Mouse (Mus musculus) myocyte (in vitro differentiated cells): Measurements from ENCODE around the gene Fuca2. TPM values are rescaled to one million over a fixed set of nuclear protein-coding genes. Genes with fewer than 3 reads are reported as not detected.

Experiments
- H3K27me3 ChIP-seq: one replicate; pipeline ENCODE4 v1.6.1; 2011; ENCODE audit not compliant: control insufficient read depth, insufficient read depth, insufficient read length
- H3K36me3 ChIP-seq: one replicate; pipeline ENCODE4 v1.6.1; 2011; ENCODE audit not compliant: control insufficient read depth, insufficient read depth
- H3K4me2 ChIP-seq: one replicate; pipeline ENCODE4 v1.6.1; 2011; ENCODE audit warnings: low read depth, control low read depth
- H3K4me3 ChIP-seq: one replicate; pipeline ENCODE4 v1.5.1; 2011; ENCODE audit warnings: mild to moderate bottlenecking, control low read depth, moderate library complexity
- H3K79me2 ChIP-seq: one replicate; pipeline ENCODE4 v1.6.1; 2011; ENCODE audit not compliant: control insufficient read depth, insufficient read depth
- H3ac ChIP-seq: one replicate; pipeline ENCODE4 v1.6.1; 2011; ENCODE audit not compliant: control insufficient read depth, insufficient read length
- CEBPB ChIP-seq: IDR thresholded peaks from 2 replicates; pipeline ENCODE4 v1.6.1; 2011; ENCODE audit warnings: mild to moderate bottlenecking, moderate library complexity; ENCODE audit not compliant: poor library complexity, insufficient read depth, severe bottlenecking
- E2F4 ChIP-seq: IDR thresholded peaks from one replicate; pipeline ENCODE4 v1.6.1; 2011; ENCODE audit warnings: mild to moderate bottlenecking, control low read depth, moderate library complexity; ENCODE audit not compliant: insufficient read depth
- MAX ChIP-seq: IDR thresholded peaks from one replicate; pipeline ENCODE4 v1.6.1; 2011; ENCODE audit warnings: low read depth, mild to moderate bottlenecking, control low read depth
- MYOD1 ChIP-seq, 3 experiments: IDR thresholded peaks; one replicate each; pipeline ENCODE4 v1.6.1; 2011; ENCODE audit warnings: control low read depth in 2 of 3, low read depth in 2 of 3, mild to moderate bottlenecking in 2 of 3, moderate library complexity in 1 of 3; ENCODE audit not compliant: insufficient read length in 2 of 3, control insufficient read depth in 1 of 3
- MYOG ChIP-seq, 3 experiments: IDR thresholded peaks; one replicate each; pipeline ENCODE4 v1.6.1; 2011; ENCODE audit warnings: control low read depth in 2 of 3, low read depth in 2 of 3, mild to moderate bottlenecking in 2 of 3; ENCODE audit not compliant: insufficient read length in 2 of 3, control insufficient read depth in 1 of 3, insufficient read depth in 1 of 3
- POLR2A ChIP-seq: IDR thresholded peaks from one replicate; pipeline ENCODE4 v1.6.1; 2011; ENCODE audit warnings: low read depth, mild to moderate bottlenecking, control low read depth, moderate library complexity; ENCODE audit not compliant: insufficient read length
- POLR2AphosphoS2 ChIP-seq: IDR thresholded peaks from one replicate; pipeline ENCODE4 v1.6.1; 2011; ENCODE audit warnings: low read depth, control low read depth; ENCODE audit not compliant: insufficient read length
- REST ChIP-seq: IDR thresholded peaks from one replicate; pipeline ENCODE4 v1.6.1; 2011; ENCODE audit warnings: mild to moderate bottlenecking, control low read depth, moderate library complexity; ENCODE audit not compliant: insufficient read depth, insufficient read length
- SRF ChIP-seq: IDR thresholded peaks from one replicate; pipeline ENCODE4 v1.6.1; 2011; ENCODE audit warnings: low read depth; ENCODE audit not compliant: control insufficient read depth, insufficient read length
- TCF12 ChIP-seq: IDR thresholded peaks from one replicate; pipeline ENCODE4 v1.6.1; 2011; ENCODE audit warnings: mild to moderate bottlenecking, control low read depth; ENCODE audit not compliant: poor library complexity, insufficient read depth, severe bottlenecking
- TCF3 ChIP-seq: IDR thresholded peaks from one replicate; pipeline ENCODE4 v1.6.1; 2011; ENCODE audit warnings: low read depth, control low read depth; ENCODE audit not compliant: insufficient read length
- USF1 ChIP-seq: IDR thresholded peaks from one replicate; pipeline ENCODE4 v1.6.1; 2011; ENCODE audit warnings: low read depth, mild to moderate bottlenecking, control low read depth, moderate library complexity
- polyA plus RNA-seq: library from polyadenylated mRNA; unstranded; fragments of >200 nt; fragmentation: generic; extraction: Trizol; gene quantifications from one replicate; pipeline ENCODE4 v1.2.1, GENCODE M21; 2012; ENCODE audit warnings: missing spikeins

Fuca2 gene
- polyA plus RNA-seq, 1 experiment = 7.2 TPM

DNA sequence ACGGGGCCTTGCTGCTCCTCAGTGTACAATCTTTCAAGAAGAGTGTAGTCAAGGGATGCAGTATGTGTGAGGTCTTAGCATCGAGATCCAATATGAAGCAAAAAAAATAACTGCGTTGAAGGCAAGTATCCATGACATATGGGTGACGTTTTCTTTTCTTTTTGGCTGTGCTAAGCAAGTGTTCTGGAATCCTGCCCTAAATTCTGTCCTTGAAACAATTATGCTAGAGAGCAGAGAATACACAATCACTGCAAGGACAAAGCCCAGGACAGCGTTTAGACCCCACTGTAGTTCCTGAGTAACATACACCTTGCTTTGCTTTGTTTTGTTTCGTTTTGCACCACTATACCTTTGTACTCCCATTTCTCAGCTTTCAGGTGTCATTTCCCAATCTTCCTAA lies 20.0 kb upstream of the Fuca2 start:
- Histone ChIP-seq H3K79me2 (no peaks in the 10 kb centered on the region), H3K27me3 (peaks cover 22% of the 10 kb centered on the region), H3K4me2 (no peak overlapping the region), H3K36me3 (no peaks in the 10 kb centered on the region), H3K4me3 (no peak overlapping the region), H3ac (no peak overlapping the region)
- TF ChIP-seq MYOG (IDR thresholded peaks at IDR 0.05; ENCODE audit: control insufficient read depth in 1 of 3, insufficient read depth in 1 of 3, insufficient read length in 2 of 3, low read depth in 2 of 3) (no peak), SRF (no peak), USF1 (no peak), MYOD1 (IDR thresholded peaks at IDR 0.05; ENCODE audit: control insufficient read depth in 1 of 3, insufficient read length in 2 of 3, low read depth in 2 of 3) (no peak)

GRCm38 (mm10) chr10:13485958-13486357 lies 13.4 kb upstream of the Fuca2 start:
- H3K4me2 ChIP-seq = no peak overlapping the region
- no peak for TF ChIP-seq POLR2AphosphoS2
- no peak for TF ChIP-seq POLR2A
- no peak for TF ChIP-seq SRF
- no peak for TF ChIP-seq E2F4
- no peak for TF ChIP-seq MAX
- no peak for TF ChIP-seq CEBPB
- no peak for TF ChIP-seq USF1
- no peak for TF ChIP-seq TCF3
- no peak for TF ChIP-seq MYOG (IDR thresholded peaks at IDR 0.05; ENCODE audit: control insufficient read depth in 1 of 3, insufficient read depth in 1 of 3, insufficient read length in 2 of 3, low read depth in 2 of 3)
- TF ChIP-seq TCF12 = no peak
- no peak for TF ChIP-seq MYOD1 (IDR thresholded peaks at IDR 0.05; ENCODE audit: control insufficient read depth in 1 of 3, insufficient read length in 2 of 3, low read depth in 2 of 3)
- TF ChIP-seq REST = no peak
- H3ac ChIP-seq = no peak overlapping the region
- no peaks in the 10 kb centered on the region for H3K36me3 ChIP-seq
- no peak overlapping the region for H3K4me3 ChIP-seq
- no peaks in the 10 kb centered on the region for H3K79me2 ChIP-seq
- no peaks in the 10 kb centered on the region for H3K27me3 ChIP-seq

GRCm38 (mm10) chr10:13489671-13490070 lies 9.7 kb upstream of the Fuca2 start:
- H3ac ChIP-seq = no peak overlapping the region
- H3K4me2 ChIP-seq = no peak overlapping the region
- H3K79me2 ChIP-seq = no peaks in the 10 kb centered on the region
- no peaks in the 10 kb centered on the region for H3K36me3 ChIP-seq
- H3K27me3 ChIP-seq = no peaks in the 10 kb centered on the region
- no peak for TF ChIP-seq REST
- no peak for TF ChIP-seq USF1
- no peak for TF ChIP-seq POLR2A
- TF ChIP-seq MYOD1 (IDR thresholded peaks at IDR 0.05; ENCODE audit: control insufficient read depth in 1 of 3, insufficient read length in 2 of 3, low read depth in 2 of 3) = no peak
- no peak for TF ChIP-seq TCF12
- no peak for TF ChIP-seq E2F4
- TF ChIP-seq CEBPB = no peak
- no peak for TF ChIP-seq POLR2AphosphoS2
- TF ChIP-seq MYOG (IDR thresholded peaks at IDR 0.05; ENCODE audit: control insufficient read depth in 1 of 3, insufficient read depth in 1 of 3, insufficient read length in 2 of 3, low read depth in 2 of 3) = no peak
- TF ChIP-seq MAX = no peak
- no peak for TF ChIP-seq TCF3
- TF ChIP-seq SRF = no peak
- no peak overlapping the region for H3K4me3 ChIP-seq

GRCm38 (mm10) chr10:13493978-13494686 lies 5.2 kb upstream of the Fuca2 start:
- Histone ChIP-seq H3K36me3 (no peaks in the 10 kb centered on the region), H3K27me3 (peaks cover 9% of the 10 kb centered on the region), H3K4me2 (no peak overlapping the region), H3ac (no peak overlapping the region), H3K79me2 (no peaks in the 10 kb centered on the region), H3K4me3 (no peak overlapping the region)
- TF ChIP-seq USF1 (no peak), POLR2A (no peak), TCF3 (no peak), TCF12 (no peak), CEBPB (no peak), REST (no peak), POLR2AphosphoS2 (no peak), MAX (no peak), E2F4 (no peak), MYOG (IDR thresholded peaks at IDR 0.05; ENCODE audit: control insufficient read depth in 1 of 3, insufficient read depth in 1 of 3, insufficient read length in 2 of 3, low read depth in 2 of 3) (no peak), MYOD1 (IDR thresholded peaks at IDR 0.05; ENCODE audit: control insufficient read depth in 1 of 3, insufficient read length in 2 of 3, low read depth in 2 of 3) (no peak), SRF (no peak)
